Mouse (Mus musculus) kidney, adult 2 months (tissue): ENCODE measurements around the gene Duxbl1. TPM values are rescaled to one million over a fixed set of nuclear protein-coding genes. Genes with fewer than 3 reads are reported as not detected.
"Not testable (repeated sequence)": the region's sequence is repeated elsewhere in the genome, so short reads cannot be mapped to it uniquely, and the experiment has no call there.

Source experiments
- DNase-seq: peaks from one replicate; pipeline ENCODE4 v3.0.0; 2021
- H3K27ac ChIP-seq: fragments of 200-500 bp; 2 replicates; pipeline ENCODE4 v1.5.1; 2012; ENCODE audit warnings: low read depth, low read length, control low read depth, inconsistent platforms; ENCODE audit not compliant: insufficient read depth
- H3K27me3 ChIP-seq: fragments of 200-500 bp; replicated peaks from 2 replicates; pipeline ENCODE4 v1.6.1; 2012; ENCODE audit warnings: mild to moderate bottlenecking, moderate library complexity, low read length, inconsistent platforms; ENCODE audit not compliant: control insufficient read depth, insufficient read depth
- H3K36me3 ChIP-seq: fragments of 200-500 bp; 2 replicates; pipeline ENCODE4 v1.6.1; 2012; ENCODE audit warnings: mild to moderate bottlenecking, moderate library complexity, low read length, inconsistent platforms; ENCODE audit not compliant: control insufficient read depth, insufficient read depth
- H3K4me1 ChIP-seq: fragments of 200-500 bp; 2 replicates; pipeline ENCODE4 v1.6.1; 2011; ENCODE audit warnings: low read length; ENCODE audit not compliant: control insufficient read depth, insufficient read depth
- H3K4me3 ChIP-seq: fragments of 200-500 bp; 2 replicates; pipeline ENCODE4 v1.5.1; 2011; ENCODE audit warnings: mild to moderate bottlenecking, low read depth, low read length, control low read depth; ENCODE audit not compliant: insufficient read depth
- WGBS: fragments of 180-500 bp; shearing (Covaris S2); methylation state at CpG from one replicate; pipeline ENCODE4 v1.1.7; 2018; 5-methylcytosine and 5-hydroxymethylcytosine counted together
- polyA plus RNA-seq: library from polyadenylated mRNA; depleted of rRNA; stranded (reverse); fragments of >200 nt; gene quantifications from 2 replicates; pipeline ENCODE4 v1.2.3, GENCODE M21; 2012; rRNA removed

The Duxbl1 gene
- polyA plus RNA-seq, 1 experiment = not detected

- H3K27ac ChIP-seq, DNase-seq, H3K4me1 ChIP-seq, H3K27me3 ChIP-seq, H3K36me3 ChIP-seq, H3K4me3 ChIP-seq: not testable (repeated sequence)
- WGBS = no CpG with 5 or more reads among the region's 3 CpGs
These were observed 56.0 kb downstream of the Duxbl1 start for GRCm38 (mm10) chr14:26034364-26034763.

DNA sequence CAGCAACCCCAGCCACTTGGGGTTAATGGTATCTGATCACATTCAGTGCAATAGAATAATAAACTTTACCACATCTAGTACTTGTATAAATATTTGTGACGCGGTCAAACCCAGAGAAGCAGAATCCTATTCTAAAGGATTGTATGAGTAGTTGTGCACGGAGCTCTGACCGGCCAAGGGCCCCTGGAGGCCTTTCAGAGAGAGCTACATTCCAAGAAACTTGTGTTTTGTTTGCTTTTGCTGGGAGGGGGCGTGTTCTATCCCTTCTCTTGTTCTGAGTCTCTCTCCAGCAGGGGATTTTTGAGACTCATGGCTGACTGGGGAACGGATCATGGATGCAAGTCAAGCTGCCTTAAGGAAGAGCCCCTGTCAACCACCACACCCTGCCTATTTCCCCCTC lies 57.1 kb downstream of the Duxbl1 start:
- H3K27ac ChIP-seq, H3K4me1 ChIP-seq, H3K36me3 ChIP-seq, H3K4me3 ChIP-seq, H3K27me3 ChIP-seq, DNase-seq: not testable (repeated sequence)
- no CpG with 5 or more reads among the region's 6 CpGs for WGBS

Other genes starting within 250 kb of the Duxbl1 start
- 12.4 TPM in 2 replicates for gene Zcchc24, start 209.5 kb upstream of the Duxbl1 start, polyA plus RNA-seq
- 105 and 116 TPM in 2 replicates for gene Anxa11, start 136.4 kb upstream of the Duxbl1 start, polyA plus RNA-seq
- gene Plac9a, start 75.5 kb upstream of the Duxbl1 start, polyA plus RNA-seq = 3.2 and 4.6 TPM in 2 replicates
- gene Tmem254a, start 50.9 kb upstream of the Duxbl1 start, polyA plus RNA-seq = 17.9 and 25.9 TPM in 2 replicates
- not detected in 2 replicates for gene Cphx1, start 40.3 kb upstream of the Duxbl1 start, polyA plus RNA-seq
- gene Gm9780, start 64.1 kb downstream of the Duxbl1 start, polyA plus RNA-seq = 38.4 and 69.3 TPM in 2 replicates
- gene Tmem254c, start 88.8 kb downstream of the Duxbl1 start, polyA plus RNA-seq = 7.9 and 68.7 TPM in 2 replicates
- 0.43 TPM in 1 of 2 replicates, not detected in the other for gene Cphx2, start 102.9 kb downstream of the Duxbl1 start, polyA plus RNA-seq
- gene Cphx3, start 103.7 kb downstream of the Duxbl1 start, polyA plus RNA-seq = 0.33 and 0.50 TPM in 2 replicates
- gene Duxbl2, start 139.8 kb downstream of the Duxbl1 start, polyA plus RNA-seq = not detected in 2 replicates
- gene Plac9b, start 203.9 kb downstream of the Duxbl1 start, polyA plus RNA-seq = 32.3 and 34.4 TPM in 2 replicates
- 162 and 226 TPM in 2 replicates for gene Tmem254b, start 228.5 kb downstream of the Duxbl1 start, polyA plus RNA-seq